Mouse (Mus musculus) E14TG2a.4 (cell line): ENCODE data around the gene Anks1b.

Source experiments
- CTCF ChIP-seq: conservative IDR thresholded peaks from 2 replicates; pipeline ENCODE4 v1.5.1; 2014; ENCODE audit warnings: low read length
- NANOG ChIP-seq: IDR thresholded peaks from 2 replicates; pipeline ENCODE4 v1.6.1; 2014; ENCODE audit warnings: borderline replicate concordance, low read length, mixed read lengths
- POU5F1 ChIP-seq: IDR thresholded peaks from 2 replicates; pipeline ENCODE4 v1.6.1; 2014; ENCODE audit warnings: low read length, borderline replicate concordance

DNA sequence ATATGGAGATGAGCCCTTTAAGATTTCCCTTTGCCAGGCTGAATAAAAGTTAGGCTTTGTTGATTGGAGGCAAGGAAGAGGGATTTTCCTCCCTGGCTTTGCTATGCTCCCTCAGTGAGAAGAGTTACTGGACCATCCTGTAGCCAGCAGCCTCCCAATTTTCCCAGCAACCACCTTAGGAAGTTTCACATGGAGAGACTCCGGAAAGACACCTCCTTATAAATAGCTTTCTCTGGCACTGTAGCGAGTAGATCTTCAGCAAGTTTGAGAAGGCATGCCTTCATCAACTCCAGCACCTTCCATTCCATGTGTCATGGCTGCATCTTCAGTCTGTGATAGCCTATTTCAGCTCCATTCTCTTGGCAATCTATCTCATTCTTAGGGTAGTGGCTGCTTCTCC lies 535.2 kb downstream of the Anks1b start:
- TF ChIP-seq CTCF: no peak
- TF ChIP-seq NANOG: no peak
- TF ChIP-seq POU5F1: no peak
